Mouse (Mus musculus) stomach, adult 2 months (tissue): Measurements from ENCODE around the gene Cry1. TPM values are rescaled to one million over a fixed set of nuclear protein-coding genes. Genes with fewer than 3 reads are reported as not detected.

Source experiments
- polyA plus RNA-seq: library from polyadenylated mRNA; depleted of rRNA; stranded (reverse); fragments of >200 nt; gene quantifications from 2 replicates; pipeline ENCODE4 v1.2.3, GENCODE M21; 2012; rRNA removed

Gene Cry1
- 2.7 and 4.3 TPM in 2 replicates for polyA plus RNA-seq

GRCm38 (mm10) chr10:85184964-85185608 lies at the start of gene Cry1:
Gene Cry1 (minus strand): TSS chr10:85185064.

GRCm38 (mm10) chr10:85127395-85128287 lies 57.2 kb downstream of the Cry1 start, which contains the start of gene Mterf2:
Gene Mterf2 (minus strand): TSS chr10:85128027.

GRCm38 (mm10) chr10:85102247-85103084 lies 82.4 kb downstream of the Cry1 start, which contains the start of the genes Fhl4 and Tmem263:
Gene Fhl4 (minus strand): TSS chr10:85102495.
Gene Tmem263 (plus strand): TSS chr10:85102627.

Other genes starting within 250 kb of the Cry1 start
- not detected in 2 replicates for gene Fhl4, start 82.6 kb downstream of the Cry1 start, polyA plus RNA-seq
- 4.3 and 10.5 TPM in 2 replicates for gene Tmem263, start 82.4 kb downstream of the Cry1 start, polyA plus RNA-seq
- gene Mterf2, start 57.0 kb downstream of the Cry1 start, polyA plus RNA-seq: 1.3 TPM in 1 of 2 replicates, not detected in the other
- 2.0 and 2.2 TPM in 2 replicates for gene Btbd11, start 201.8 kb upstream of the Cry1 start, polyA plus RNA-seq